Mouse (Mus musculus): ENCODE results near the gene Mmp11. TPM values are rescaled to one million over a fixed set of nuclear protein-coding genes. Genes with fewer than 3 reads are reported as not detected.
A peak's percentile ranks its signal among the peaks of the same experiment; 100 is the strongest.
"Not testable (repeated sequence)": the region's sequence is repeated elsewhere in the genome, so short reads cannot be mapped to it uniquely, and the experiment has no call there.

Mmp11 gene
- polyA plus RNA-seq, 1 experiment from 2014 or later = 75.9 TPM

DNA sequence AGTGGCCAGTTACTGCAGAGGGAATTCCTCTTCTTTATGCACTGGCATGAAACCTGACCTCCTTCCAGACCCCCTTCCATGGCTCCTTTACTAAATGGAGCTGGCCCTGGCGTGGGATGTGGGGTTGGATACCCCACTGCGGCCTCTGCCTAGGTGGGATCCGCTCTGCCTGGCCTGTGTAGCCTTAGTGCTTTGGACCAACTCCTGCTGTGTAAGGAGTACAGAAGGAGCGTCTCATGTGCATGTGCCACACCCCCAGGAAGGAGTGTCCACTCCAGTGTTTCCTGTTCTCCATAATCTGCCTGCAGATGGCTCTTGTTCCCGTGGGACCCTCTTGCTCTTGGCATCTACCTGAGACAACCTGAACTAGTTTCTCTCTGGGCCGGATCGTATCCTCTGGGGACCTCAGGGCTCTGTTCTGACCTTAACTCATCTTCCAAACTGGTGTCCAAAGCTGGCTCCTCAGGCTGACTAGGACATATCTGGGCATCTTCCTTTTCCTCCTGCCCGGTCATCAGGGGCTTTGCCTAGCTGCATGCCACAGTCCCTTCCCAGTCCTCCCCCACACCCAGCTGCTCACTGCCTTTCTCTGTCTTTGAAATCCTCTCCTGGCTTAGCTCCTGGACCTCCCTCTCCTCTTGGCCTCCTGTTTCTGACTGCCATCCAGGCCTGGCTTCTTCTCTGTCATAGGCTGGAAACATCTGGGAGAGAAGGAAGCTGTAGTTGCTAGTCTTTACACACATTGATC, 46.7 kb downstream of the Mmp11 start:
- Histone ChIP-seq H3K9me3 (no peaks in the 10 kb centered on the region), H3K4me2 (no peak overlapping the region), H3K9ac (no peak overlapping the region), H3K27ac (no peak overlapping the region), H3K27me3 (no peaks in the 10 kb centered on the region), H3K36me3 (no peaks in the 10 kb centered on the region), H3K4me1 (peaks cover 16% of the 10 kb centered on the region), H3K4me3 (no peak overlapping the region)
- WGBS = 26% methylated on average over 8 of the region's 8 CpGs
- ATAC-seq (ENCODE audit: borderline replicate concordance, extremely low read depth, low FRiP score, low TSS enrichment) = no peak

DNA sequence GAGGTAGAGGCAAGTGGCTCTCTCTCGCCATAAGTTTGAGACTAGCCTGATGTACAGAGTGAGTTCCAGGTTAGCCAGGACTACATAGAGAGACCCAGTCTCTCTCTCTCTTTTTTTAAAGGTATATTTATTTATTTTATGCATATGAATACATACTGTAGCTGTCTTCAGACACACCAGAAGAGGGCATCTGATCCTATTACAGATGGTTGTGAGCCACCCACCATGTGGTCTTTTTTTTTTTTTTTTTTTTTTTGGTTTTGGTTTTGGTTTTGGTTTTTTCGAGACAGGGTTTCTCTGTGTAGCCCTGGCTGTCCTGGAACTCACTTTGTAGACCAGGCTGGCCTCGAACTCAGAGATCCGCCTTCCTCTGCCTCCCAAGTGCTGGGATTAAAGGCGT, 48.8 kb downstream of the Mmp11 start:
- not testable (repeated sequence) for ATAC-seq (ENCODE audit: borderline replicate concordance, extremely low read depth, low FRiP score, low TSS enrichment); H3K9ac ChIP-seq; H3K36me3 ChIP-seq; H3K4me3 ChIP-seq; H3K4me2 ChIP-seq; H3K9me3 ChIP-seq; H3K27ac ChIP-seq; H3K27me3 ChIP-seq
- peaks cover 12% of the 10 kb centered on the region; the same call in 1 of the 2 replicates for H3K4me1 ChIP-seq
- WGBS = 77% methylated on average over 5 of the region's 5 CpGs

DNA sequence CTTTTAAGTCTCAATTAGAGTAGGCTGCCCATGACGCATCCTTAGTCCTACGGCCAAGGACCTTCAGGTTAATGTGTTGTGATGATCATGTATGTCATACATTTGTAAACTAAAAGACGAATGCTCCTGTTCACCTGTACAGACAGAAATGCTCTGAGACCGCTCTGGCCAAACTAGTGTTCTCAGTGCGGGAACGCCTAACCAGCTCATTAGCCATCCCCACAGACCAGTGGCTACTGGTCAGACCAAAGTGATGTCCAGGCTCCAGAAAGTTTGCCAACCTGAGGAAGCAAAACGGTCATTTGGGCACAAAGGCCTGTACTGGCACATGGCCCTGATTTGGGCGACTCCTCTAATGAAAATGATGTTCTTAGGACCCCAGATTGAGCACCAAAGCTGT, 51.6 kb downstream of the Mmp11 start:
- Histone ChIP-seq H3K36me3 (no peaks in the 10 kb centered on the region), H3K9me3 (no peaks in the 10 kb centered on the region)
- WGBS = 91% methylated on average over 8 of the region's 8 CpGs

DNA sequence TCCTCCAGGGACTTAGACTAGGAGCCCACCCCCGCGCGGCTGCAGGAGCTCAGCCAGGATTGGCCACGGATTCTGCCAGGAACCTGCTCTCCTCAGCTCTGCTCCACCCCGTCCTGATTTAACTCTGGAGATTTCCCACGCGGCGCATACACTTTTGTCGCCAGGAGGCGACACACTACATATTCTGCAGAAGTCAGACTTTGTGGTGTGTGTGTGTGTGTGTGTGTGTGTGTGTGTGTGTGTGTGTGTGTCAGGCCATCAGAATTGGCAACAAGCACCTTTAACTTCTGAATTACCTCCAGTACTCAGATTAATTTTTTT, 53.1 kb downstream of the Mmp11 start:
- peak; percentile 32 for ATAC-seq (ENCODE audit: borderline replicate concordance, extremely low read depth, low FRiP score, low TSS enrichment)
- Histone ChIP-seq H3K9me3 (no peaks in the 10 kb centered on the region), H3K27ac (0 out of 2 replicates have a peak overlapping the region, but pooled peaks have one; percentile 15), H3K27me3 (no peaks in the 10 kb centered on the region), H3K4me3 (0 out of 2 replicates have a peak overlapping the region, but pooled peaks have one; percentile 9), H3K9ac (no peak overlapping the region), H3K4me2 (peak overlapping the region; percentile 40), H3K36me3 (no peaks in the 10 kb centered on the region), H3K4me1 (peaks cover 13% of the 10 kb centered on the region; the same call in 1 of the 2 replicates)
- 1% methylated on average over 10 of the region's 10 CpGs for WGBS

More for the DNA sequence above, 51.6 kb downstream of the Mmp11 start:
- no peak overlapping the region for H3K4me2 ChIP-seq
- peaks cover 19% of the 10 kb centered on the region; the same call in 1 of the 2 replicates for H3K4me1 ChIP-seq
- no peak for ATAC-seq (ENCODE audit: borderline replicate concordance, extremely low read depth, low FRiP score, low TSS enrichment)
- H3K9ac ChIP-seq = no peak overlapping the region
- H3K4me3 ChIP-seq = no peak overlapping the region
- H3K27me3 ChIP-seq = no peaks in the 10 kb centered on the region
- no peak overlapping the region for H3K27ac ChIP-seq

DNA sequence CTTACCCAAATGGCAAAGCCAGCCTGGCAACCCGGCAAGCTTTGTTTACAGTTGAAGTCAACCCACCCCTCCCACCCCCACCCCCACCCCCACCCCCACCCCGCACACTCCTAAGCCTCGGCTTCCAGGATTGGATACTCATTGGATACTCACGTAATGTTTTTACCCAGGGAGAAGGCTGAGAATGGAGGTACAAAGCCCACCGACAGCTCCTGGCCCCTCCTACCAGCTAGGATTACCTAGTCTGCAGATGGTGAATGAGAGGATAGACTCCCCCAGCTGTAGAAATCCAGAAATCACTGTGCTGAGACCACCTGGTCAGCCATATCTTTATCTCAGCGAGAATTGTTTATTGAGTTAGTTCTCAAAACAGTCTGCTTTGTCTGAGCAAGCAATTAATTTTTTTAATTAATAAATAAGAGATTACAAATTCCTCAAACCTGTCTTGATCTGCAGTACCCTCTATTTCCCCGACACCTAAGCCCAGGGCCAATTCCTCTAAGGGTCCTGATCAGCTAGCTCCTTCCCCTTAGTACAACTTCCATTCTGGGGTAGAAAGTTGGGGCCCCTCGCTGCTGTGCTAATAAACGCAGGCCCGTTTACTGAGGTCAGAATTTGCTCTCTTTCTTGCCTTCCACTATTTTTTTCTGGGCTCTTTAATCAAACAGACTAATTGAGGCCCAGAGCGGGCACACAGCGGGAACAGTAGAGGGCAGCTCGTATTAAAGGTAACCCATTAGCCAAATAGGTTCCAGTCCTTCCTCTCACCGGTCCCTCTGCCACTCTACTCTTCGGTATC, 53.7 kb downstream of the Mmp11 start:
- 7% methylated on average over 15 of the region's 15 CpGs for WGBS
- Histone ChIP-seq H3K4me3 (0 out of 2 replicates have a peak overlapping the region, but pooled peaks have one; percentile 9), H3K36me3 (no peaks in the 10 kb centered on the region), H3K4me1 (peaks cover 13% of the 10 kb centered on the region; the same call in 1 of the 2 replicates), H3K4me2 (peak overlapping the region; percentile 40), H3K27ac (0 out of 2 replicates have a peak overlapping the region, but pooled peaks have one; percentile 15), H3K9ac (no peak overlapping the region), H3K9me3 (no peaks in the 10 kb centered on the region), H3K27me3 (no peaks in the 10 kb centered on the region)
- ATAC-seq (ENCODE audit: borderline replicate concordance, extremely low read depth, low FRiP score, low TSS enrichment) = no peak

DNA sequence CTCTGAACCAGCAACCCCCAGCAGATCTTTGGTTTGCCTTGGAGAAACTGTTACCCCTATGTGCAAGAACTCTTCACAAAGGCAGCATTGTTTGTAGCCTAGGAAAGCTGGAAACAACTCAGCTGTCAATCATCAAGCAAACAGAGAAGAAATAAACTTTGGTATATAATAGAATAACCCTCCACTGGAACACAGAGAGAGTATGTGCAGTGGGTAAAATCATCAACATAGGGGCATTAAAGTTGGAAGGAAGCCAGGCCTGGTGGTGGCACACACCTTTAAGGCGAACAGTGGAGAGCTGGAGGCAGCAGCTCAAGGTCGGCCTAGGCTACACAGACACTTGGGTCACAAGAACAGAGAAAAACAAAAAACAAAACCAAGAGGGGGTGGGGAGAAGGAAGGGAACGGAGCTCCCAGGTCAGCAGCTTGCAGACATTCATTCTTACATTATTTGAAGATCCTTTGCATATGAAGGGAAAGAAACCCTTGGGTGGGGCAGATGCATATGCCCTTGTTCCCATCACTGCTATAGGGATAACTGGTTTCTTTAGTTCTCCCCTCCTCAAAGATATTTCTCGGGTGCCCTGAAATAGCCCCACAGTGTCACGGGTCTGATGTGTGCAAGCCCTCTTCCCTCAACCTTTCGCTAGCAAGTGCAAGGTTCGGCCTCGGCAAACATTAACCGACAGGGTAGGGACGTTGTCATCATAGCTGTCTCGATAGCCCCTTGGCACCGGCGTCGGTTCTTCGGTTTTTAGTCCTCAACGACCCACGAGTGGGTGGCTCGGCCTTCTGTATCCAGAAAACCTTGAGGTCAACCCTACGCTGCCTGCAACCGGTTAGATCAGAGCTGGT, 54.5 kb downstream of the Mmp11 start:
- no peak overlapping the region for H3K4me2 ChIP-seq
- ATAC-seq (ENCODE audit: borderline replicate concordance, extremely low read depth, low FRiP score, low TSS enrichment) = no peak
- H3K36me3 ChIP-seq = no peaks in the 10 kb centered on the region
- H3K27ac ChIP-seq = no peak overlapping the region; the same call in 1 of the 2 replicates
- no peaks in the 10 kb centered on the region for H3K9me3 ChIP-seq
- 19% methylated on average over 20 of the region's 20 CpGs for WGBS
- H3K27me3 ChIP-seq = no peaks in the 10 kb centered on the region
- peaks cover 13% of the 10 kb centered on the region; the same call in 1 of the 2 replicates for H3K4me1 ChIP-seq
- H3K9ac ChIP-seq = no peak overlapping the region
- H3K4me3 ChIP-seq = no peak overlapping the region

DNA sequence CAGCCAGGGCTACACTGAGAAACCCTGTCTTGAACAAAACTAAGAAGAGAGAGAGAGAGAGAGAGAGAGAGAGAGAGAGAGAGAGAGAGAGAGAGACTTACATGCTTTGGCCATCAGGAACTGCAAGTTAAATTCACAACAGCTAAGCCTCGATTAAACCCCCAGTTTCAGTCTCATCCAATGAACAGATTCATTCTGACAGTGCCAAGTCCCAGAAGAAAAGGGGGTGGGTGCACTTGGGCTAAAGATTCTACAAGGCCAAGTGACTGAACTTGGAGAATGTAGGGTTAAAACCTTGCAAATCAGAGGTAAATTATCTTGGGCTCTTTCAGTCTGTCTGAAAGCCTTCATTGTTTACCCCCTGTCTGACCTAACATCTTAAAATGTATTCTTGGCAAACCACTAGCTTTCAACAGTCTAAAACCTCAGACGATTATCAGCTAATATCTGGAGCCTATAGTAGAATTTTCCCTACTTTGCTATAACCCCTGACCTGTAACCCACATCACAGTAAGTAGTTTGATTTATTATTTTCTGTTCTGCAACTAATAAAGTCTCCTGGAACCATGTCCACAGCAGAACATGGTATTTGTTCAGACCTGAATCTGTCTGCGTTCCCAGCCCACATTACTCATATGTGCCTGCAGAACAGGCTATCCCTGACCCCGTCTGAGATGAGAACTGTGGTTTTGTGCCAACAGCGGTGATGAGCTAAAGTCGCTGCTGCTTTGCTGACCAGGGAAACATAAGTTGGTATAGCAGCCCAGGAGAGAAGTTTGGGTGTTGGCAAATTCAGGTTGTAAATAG, 55.3 kb downstream of the Mmp11 start:
- Histone ChIP-seq H3K9ac (no peak overlapping the region), H3K36me3 (no peaks in the 10 kb centered on the region), H3K4me1 (peaks cover 13% of the 10 kb centered on the region; the same call in 1 of the 2 replicates), H3K9me3 (no peaks in the 10 kb centered on the region), H3K4me2 (no peak overlapping the region), H3K4me3 (no peak overlapping the region), H3K27ac (no peak overlapping the region; the same call in 1 of the 2 replicates), H3K27me3 (no peaks in the 10 kb centered on the region)
- WGBS = 41% methylated on average over 6 of the region's 6 CpGs
- ATAC-seq (ENCODE audit: borderline replicate concordance, extremely low read depth, low FRiP score, low TSS enrichment) = no peak

DNA sequence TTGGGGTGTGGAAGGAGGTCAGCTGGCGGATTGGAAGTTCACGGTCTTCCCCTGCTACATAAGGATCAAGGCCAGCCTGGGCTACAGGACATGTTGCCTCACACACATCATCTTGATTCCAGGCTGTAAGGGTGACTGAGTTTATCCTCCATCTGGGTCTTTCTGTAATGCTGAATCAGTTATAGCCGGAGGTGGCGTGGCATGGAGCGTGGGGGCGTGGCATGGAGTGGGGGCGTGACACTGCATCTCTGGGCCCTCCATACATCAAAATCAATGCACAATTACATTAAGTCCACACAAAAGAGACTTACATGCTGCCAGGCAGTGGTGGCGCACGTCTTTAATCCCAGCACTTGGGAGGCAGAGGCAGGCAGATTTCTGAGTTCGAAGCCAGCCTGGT, 55.9 kb downstream of the Mmp11 start:
- 91% methylated on average over 10 of the region's 10 CpGs for WGBS
- Histone ChIP-seq H3K9me3 (no peaks in the 10 kb centered on the region), H3K27ac (no peak overlapping the region), H3K4me2 (no peak overlapping the region), H3K36me3 (no peaks in the 10 kb centered on the region), H3K9ac (no peak overlapping the region), H3K27me3 (no peaks in the 10 kb centered on the region), H3K4me1 (peaks cover 13% of the 10 kb centered on the region; the same call in 1 of the 2 replicates), H3K4me3 (no peak overlapping the region)
- no peak for ATAC-seq (ENCODE audit: borderline replicate concordance, extremely low read depth, low FRiP score, low TSS enrichment)

DNA sequence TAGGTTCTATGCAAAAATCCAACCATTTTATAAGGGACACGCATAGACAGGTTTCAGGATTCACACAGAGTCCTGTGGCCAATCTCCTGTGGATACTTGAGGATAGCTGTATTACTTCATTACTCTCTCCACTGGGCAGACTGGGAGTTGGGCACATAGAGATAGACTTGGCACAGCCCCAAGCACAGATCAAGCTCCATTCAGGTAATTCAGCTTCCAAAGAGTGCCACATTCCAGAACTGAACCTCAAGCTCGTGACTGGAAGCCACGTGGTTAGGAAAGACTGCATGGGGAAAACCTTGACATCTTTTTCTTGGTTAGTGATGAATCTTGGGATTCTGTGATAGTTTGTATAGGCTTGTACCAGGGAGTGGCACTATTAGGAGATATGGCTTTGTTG, 57.5 kb downstream of the Mmp11 start:
- Histone ChIP-seq H3K36me3 (no peaks in the 10 kb centered on the region), H3K27me3 (no peaks in the 10 kb centered on the region), H3K9ac (no peak overlapping the region), H3K9me3 (no peaks in the 10 kb centered on the region), H3K4me2 (no peak overlapping the region), H3K4me1 (peaks cover 13% of the 10 kb centered on the region; the same call in 1 of the 2 replicates), H3K27ac (no peak overlapping the region), H3K4me3 (no peak overlapping the region)
- WGBS = 72% methylated on average over 3 of the region's 3 CpGs
- ATAC-seq (ENCODE audit: borderline replicate concordance, extremely low read depth, low FRiP score, low TSS enrichment) = no peak

DNA sequence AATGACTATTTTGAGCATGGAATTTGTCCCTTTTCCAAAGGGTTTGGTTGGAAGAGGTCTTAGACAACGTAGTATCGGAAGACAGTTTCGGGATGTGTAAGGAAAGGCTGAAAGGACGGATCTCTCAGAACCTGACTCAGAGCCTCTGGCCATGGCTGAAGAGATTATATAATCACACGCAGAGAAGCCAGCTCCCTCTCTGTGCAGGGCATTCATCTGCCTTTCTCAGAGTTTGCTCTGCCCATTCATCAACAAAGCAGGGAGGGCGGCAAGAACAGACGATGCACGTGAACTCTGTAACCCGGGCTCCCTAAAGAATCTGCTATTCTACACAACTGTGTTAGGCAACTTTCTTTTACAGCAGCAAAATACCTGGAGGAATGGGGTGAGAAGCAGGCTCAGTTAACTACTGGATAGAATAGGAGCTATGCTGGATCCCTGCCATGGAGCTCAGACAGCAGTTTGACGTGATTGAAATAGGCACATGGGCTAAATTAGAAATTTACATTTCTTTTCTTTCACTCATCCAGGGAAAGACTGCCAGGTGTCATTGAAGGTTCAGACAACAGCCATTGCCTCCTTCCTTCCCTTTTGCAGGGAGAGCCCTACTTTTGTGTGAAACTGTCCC, 62.6 kb downstream of the Mmp11 start:
- no peak overlapping the region for H3K9ac ChIP-seq
- H3K4me1 ChIP-seq = peaks cover 9% of the 10 kb centered on the region; the same call in 1 of the 2 replicates
- no peak overlapping the region for H3K27ac ChIP-seq
- H3K36me3 ChIP-seq = no peaks in the 10 kb centered on the region
- no peaks in the 10 kb centered on the region for H3K27me3 ChIP-seq
- H3K4me2 ChIP-seq = peak overlapping the region; percentile 62
- WGBS = 28% methylated on average over 10 of the region's 10 CpGs
- no peak for ATAC-seq (ENCODE audit: borderline replicate concordance, extremely low read depth, low FRiP score, low TSS enrichment)
- no peak overlapping the region for H3K4me3 ChIP-seq
- H3K9me3 ChIP-seq = no peaks in the 10 kb centered on the region
